Mouse (Mus musculus) neural tube, embryonic 13.5 days (tissue): ENCODE results near the gene E2f6. TPM values are rescaled to one million over a fixed set of nuclear protein-coding genes. Genes with fewer than 3 reads are reported as not detected.

ENCODE experiments used
- ATAC-seq: fragments of 200-750 bp; cut with Nextera tagmentation; 2 replicates; pipeline ENCODE4 v1.8.0; 2017; ENCODE audit warnings: low read depth, mild to moderate bottlenecking, moderate TSS enrichment, moderate library complexity
- H3K27ac ChIP-seq: fragments of 300-500 bp; sonication (generic); replicated peaks from 2 replicates; pipeline ENCODE4 v1.5.1; 2015; ENCODE audit warnings: moderate library complexity, mild to moderate bottlenecking, inconsistent platforms
- H3K27me3 ChIP-seq: fragments of 300-500 bp; sonication (generic); 2 replicates; pipeline ENCODE4 v1.6.1; 2015; ENCODE audit warnings: mild to moderate bottlenecking, inconsistent platforms
- H3K36me3 ChIP-seq: fragments of 300-500 bp; sonication (generic); 2 replicates; pipeline ENCODE4 v1.6.1; 2015; ENCODE audit warnings: mild to moderate bottlenecking, inconsistent platforms
- H3K4me1 ChIP-seq: fragments of 300-500 bp; sonication (generic); replicated peaks from 2 replicates; pipeline ENCODE4 v1.6.1; 2015; ENCODE audit warnings: inconsistent platforms
- H3K4me2 ChIP-seq: fragments of 300-500 bp; sonication (generic); 2 replicates; pipeline ENCODE4 v1.6.1; 2015; ENCODE audit warnings: inconsistent platforms, mild to moderate bottlenecking, moderate library complexity
- H3K4me3 ChIP-seq: fragments of 300-500 bp; sonication (generic); 2 replicates; pipeline ENCODE4 v1.5.1; 2015; ENCODE audit warnings: mild to moderate bottlenecking, inconsistent platforms
- H3K9ac ChIP-seq: fragments of 300-500 bp; sonication (generic); 2 replicates; pipeline ENCODE4 v1.6.1; 2015; ENCODE audit warnings: moderate library complexity, mild to moderate bottlenecking, inconsistent platforms
- H3K9me3 ChIP-seq: fragments of 300-500 bp; sonication (generic); 2 replicates; pipeline ENCODE4 v1.6.1; 2016; ENCODE audit warnings: inconsistent platforms
- WGBS: fragments of 180-500 bp; shearing (Covaris S2); methylation state at CpG from one replicate; pipeline ENCODE4 v1.1.7; 2015; 5-methylcytosine and 5-hydroxymethylcytosine counted together
- polyA plus RNA-seq: library from polyadenylated mRNA; unstranded; fragments of >200 nt; fragmentation: Nextera tagmentation; extraction: Ambion mirVana; gene quantifications from 2 replicates; pipeline ENCODE4 v1.2.1, GENCODE M21; 2015

Gene E2f6
- polyA plus RNA-seq, 1 experiment from 2014 or later, result 36.7 TPM

GRCm38 (mm10) chr12:16834701-16835100 lies 23.9 kb downstream of the E2f6 start:
- ATAC-seq, result peak; percentile 32; the same call in 1 of the 2 replicates
- 61% methylated on average over 11 of the region's 11 CpGs for WGBS

GRCm38 (mm10) chr12:16836188-16836587 lies 25.4 kb downstream of the E2f6 start:
- 71% methylated on average over 9 of the region's 9 CpGs for WGBS
- Histone ChIP-seq H3K36me3 (no peaks in the 10 kb centered on the region), H3K4me1 (no peaks in the 10 kb centered on the region), H3K27ac (no peak overlapping the region), H3K27me3 (no peaks in the 10 kb centered on the region), H3K9ac (no peak overlapping the region), H3K4me3 (no peak overlapping the region), H3K4me2 (no peak overlapping the region), H3K9me3 (peaks cover 9% of the 10 kb centered on the region)
- no peak for ATAC-seq

More at GRCm38 (mm10) chr12:16834701-16835100, 23.9 kb downstream of the E2f6 start:
- Histone ChIP-seq H3K36me3 (peaks cover 1% of the 10 kb centered on the region; the same call in 1 of the 2 replicates), H3K27me3 (no peaks in the 10 kb centered on the region), H3K9ac (no peak overlapping the region), H3K27ac (no peak overlapping the region), H3K4me1 (no peaks in the 10 kb centered on the region), H3K4me3 (no peak overlapping the region), H3K9me3 (peaks cover 9% of the 10 kb centered on the region), H3K4me2 (no peak overlapping the region)

- Histone ChIP-seq H3K27ac (no peak overlapping the region), H3K9me3 (peaks cover 9% of the 10 kb centered on the region), H3K4me3 (no peak overlapping the region), H3K36me3 (no peaks in the 10 kb centered on the region), H3K9ac (no peak overlapping the region), H3K27me3 (no peaks in the 10 kb centered on the region), H3K4me1 (no peaks in the 10 kb centered on the region), H3K4me2 (no peak overlapping the region)
- no peak for ATAC-seq
- WGBS, result 89% methylated on average over 4 of the region's 4 CpGs
These were observed 27.0 kb downstream of the E2f6 start for GRCm38 (mm10) chr12:16837766-16838165.

GRCm38 (mm10) chr12:16840842-16841782 lies 30.3 kb downstream of the E2f6 start:
- Histone ChIP-seq H3K27me3 (no peaks in the 10 kb centered on the region), H3K36me3 (no peaks in the 10 kb centered on the region), H3K4me3 (no peak overlapping the region), H3K4me2 (no peak overlapping the region), H3K27ac (no peak overlapping the region), H3K4me1 (no peaks in the 10 kb centered on the region), H3K9me3 (peaks cover 9% of the 10 kb centered on the region), H3K9ac (no peak overlapping the region)
- WGBS, result 81% methylated on average over 8 of the region's 8 CpGs
- ATAC-seq, result no peak

- no peak for ATAC-seq
- Histone ChIP-seq H3K4me1 (no peaks in the 10 kb centered on the region), H3K4me2 (no peak overlapping the region), H3K9ac (no peak overlapping the region), H3K36me3 (no peaks in the 10 kb centered on the region), H3K9me3 (no peaks in the 10 kb centered on the region), H3K27ac (no peak overlapping the region), H3K27me3 (no peaks in the 10 kb centered on the region), H3K4me3 (no peak overlapping the region)
- 69% methylated on average over 14 of the region's 14 CpGs for WGBS
These were observed 34.1 kb downstream of the E2f6 start for GRCm38 (mm10) chr12:16844623-16845592.

GRCm38 (mm10) chr12:16847204-16847792 lies 36.5 kb downstream of the E2f6 start:
- no peaks in the 10 kb centered on the region for H3K36me3 ChIP-seq
- no peaks in the 10 kb centered on the region for H3K9me3 ChIP-seq
- H3K4me1 ChIP-seq, result peaks cover 6% of the 10 kb centered on the region; the same call in 1 of the 2 replicates
- H3K27me3 ChIP-seq, result no peaks in the 10 kb centered on the region
- no peak overlapping the region for H3K27ac ChIP-seq
- ATAC-seq, result no peak
- no peak overlapping the region for H3K4me2 ChIP-seq
- no peak overlapping the region for H3K9ac ChIP-seq
- H3K4me3 ChIP-seq, result no peak overlapping the region
- 84% methylated on average over 4 of the region's 4 CpGs for WGBS

DNA sequence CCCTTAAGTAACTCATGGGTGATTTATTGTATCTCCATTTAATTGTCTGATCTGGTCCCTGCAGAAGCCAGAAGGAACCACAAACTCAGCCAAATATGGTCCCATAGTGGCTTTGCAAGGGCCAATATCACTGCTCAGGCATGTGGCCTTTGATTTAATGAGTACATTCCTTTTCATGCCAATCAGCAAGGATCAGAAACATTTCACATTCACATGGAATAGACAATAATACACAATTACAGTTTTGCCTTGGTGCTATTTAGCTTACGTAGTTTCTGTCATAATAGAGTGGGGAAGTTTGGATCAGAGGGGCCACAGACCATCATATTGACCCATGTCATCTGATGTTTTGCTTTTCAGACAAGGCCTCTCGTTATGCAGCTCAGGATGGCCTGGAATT lies 37.7 kb downstream of the E2f6 start:
- Histone ChIP-seq H3K4me3 (no peak overlapping the region), H3K9me3 (no peaks in the 10 kb centered on the region), H3K27ac (no peak overlapping the region), H3K4me2 (no peak overlapping the region), H3K36me3 (no peaks in the 10 kb centered on the region), H3K4me1 (peaks cover 6% of the 10 kb centered on the region; the same call in 1 of the 2 replicates), H3K9ac (no peak overlapping the region), H3K27me3 (no peaks in the 10 kb centered on the region)
- no peak for ATAC-seq
- WGBS, result 86% methylated on average over 2 of the region's 2 CpGs

DNA sequence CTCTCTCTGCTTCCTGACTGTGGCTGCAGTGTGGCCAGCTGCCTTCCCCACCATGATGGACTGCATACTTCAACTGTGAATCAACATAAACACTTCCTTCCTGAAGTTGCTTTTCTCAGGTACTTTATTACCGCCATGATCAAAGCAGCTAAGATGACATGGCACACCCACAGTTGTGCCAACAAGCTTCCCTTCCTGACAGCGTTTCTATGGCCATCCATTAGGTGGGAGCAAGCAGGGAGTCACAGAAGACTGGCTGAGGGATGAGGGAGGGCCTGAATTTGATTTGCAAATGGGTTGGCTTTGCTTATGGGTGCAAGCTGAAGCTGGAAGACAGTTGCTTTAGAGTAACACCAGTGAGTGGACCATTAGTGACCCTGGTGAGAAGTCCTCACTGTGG lies 39.1 kb downstream of the E2f6 start:
- ATAC-seq, result no peak
- Histone ChIP-seq H3K4me3 (no peak overlapping the region), H3K9me3 (no peaks in the 10 kb centered on the region), H3K27ac (no peak overlapping the region), H3K27me3 (no peaks in the 10 kb centered on the region), H3K4me2 (no peak overlapping the region), H3K9ac (no peak overlapping the region), H3K36me3 (no peaks in the 10 kb centered on the region), H3K4me1 (peaks cover 6% of the 10 kb centered on the region; the same call in 1 of the 2 replicates)
- 59% methylated on average over 2 of the region's 2 CpGs for WGBS

DNA sequence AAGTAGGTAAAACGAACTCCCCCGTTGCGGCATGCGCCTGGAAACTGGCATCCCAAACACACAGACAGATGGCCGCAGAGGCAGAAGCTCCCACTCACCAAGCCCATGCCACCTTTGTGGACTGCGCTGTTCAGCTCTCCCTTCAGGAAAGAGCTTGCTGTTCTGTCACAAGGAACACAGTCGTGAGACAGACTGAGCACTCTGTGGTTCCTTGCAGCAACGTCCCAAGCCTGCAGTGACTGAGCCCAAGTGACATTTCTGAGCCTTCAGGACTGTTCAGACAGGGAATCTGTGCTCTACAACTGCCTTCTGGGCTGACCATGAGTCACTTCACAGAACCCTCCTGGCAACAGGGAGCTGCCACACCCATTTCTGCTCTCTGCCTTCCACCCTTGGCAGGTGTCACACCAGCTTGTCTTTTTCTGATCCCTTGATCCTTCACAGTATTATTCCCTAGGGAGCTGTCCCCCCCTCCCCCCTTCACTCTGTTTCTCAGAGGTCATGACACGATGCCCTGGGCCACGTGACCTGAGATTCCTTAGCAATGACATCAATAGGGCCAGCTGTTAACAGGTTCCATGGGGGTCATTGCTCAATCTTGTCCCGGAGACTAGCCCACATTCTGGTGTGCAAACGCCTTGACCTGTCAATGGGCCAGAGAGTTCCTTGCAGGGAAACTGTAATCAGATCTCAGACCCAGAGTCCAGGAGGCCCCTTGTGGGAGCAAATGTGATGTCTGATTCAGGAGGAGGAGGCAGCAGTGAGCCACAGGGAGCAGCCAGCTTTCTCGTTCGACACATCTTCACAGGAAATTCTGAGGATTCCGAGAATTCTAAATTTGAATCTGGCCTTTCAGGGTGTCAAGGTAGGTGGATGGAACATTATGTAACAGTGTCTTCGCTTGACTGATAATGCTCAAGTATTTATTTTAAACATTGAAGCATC lies 39.9 kb downstream of the E2f6 start:
- no peak for ATAC-seq
- Histone ChIP-seq H3K27ac (no peak overlapping the region), H3K4me2 (no peak overlapping the region), H3K36me3 (no peaks in the 10 kb centered on the region), H3K9ac (no peak overlapping the region), H3K9me3 (no peaks in the 10 kb centered on the region), H3K27me3 (no peaks in the 10 kb centered on the region), H3K4me1 (peaks cover 8% of the 10 kb centered on the region), H3K4me3 (no peak overlapping the region)
- 46% methylated on average over 16 of the region's 16 CpGs for WGBS

GRCm38 (mm10) chr12:16853431-16854165 lies 42.8 kb downstream of the E2f6 start:
- Histone ChIP-seq H3K4me2 (no peak overlapping the region), H3K4me3 (no peak overlapping the region), H3K27ac (no peak overlapping the region), H3K9me3 (no peaks in the 10 kb centered on the region), H3K9ac (no peak overlapping the region), H3K4me1 (peaks cover 18% of the 10 kb centered on the region), H3K27me3 (no peaks in the 10 kb centered on the region), H3K36me3 (no peaks in the 10 kb centered on the region)
- ATAC-seq, result no peak
- WGBS, result 91% methylated on average over 11 of the region's 11 CpGs
